Mouse (Mus musculus) C2C12 (cell line): Measurements from ENCODE around the gene Rrp1.

Source experiments
- CTCF ChIP-seq: IDR thresholded peaks from one replicate; pipeline ENCODE4 v1.5.1; 2011; ENCODE audit not compliant: control insufficient read depth, insufficient read depth, insufficient read length
- MAX ChIP-seq: IDR thresholded peaks from one replicate; pipeline ENCODE4 v1.6.1; 2011; ENCODE audit warnings: mild to moderate bottlenecking, control low read depth
- MYOD1 ChIP-seq: IDR thresholded peaks from one replicate; pipeline ENCODE4 v1.6.1; 2011; ENCODE audit warnings: low read depth; ENCODE audit not compliant: control insufficient read depth, insufficient read length
- MYOG ChIP-seq: IDR thresholded peaks from one replicate; pipeline ENCODE4 v1.6.1; 2011; ENCODE audit not compliant: control insufficient read depth, insufficient read length; ENCODE audit errors: extremely low read depth
- USF1 ChIP-seq: IDR thresholded peaks from one replicate; pipeline ENCODE4 v1.6.1; 2011; ENCODE audit warnings: low read depth, mild to moderate bottlenecking, control low read depth, moderate library complexity

DNA sequence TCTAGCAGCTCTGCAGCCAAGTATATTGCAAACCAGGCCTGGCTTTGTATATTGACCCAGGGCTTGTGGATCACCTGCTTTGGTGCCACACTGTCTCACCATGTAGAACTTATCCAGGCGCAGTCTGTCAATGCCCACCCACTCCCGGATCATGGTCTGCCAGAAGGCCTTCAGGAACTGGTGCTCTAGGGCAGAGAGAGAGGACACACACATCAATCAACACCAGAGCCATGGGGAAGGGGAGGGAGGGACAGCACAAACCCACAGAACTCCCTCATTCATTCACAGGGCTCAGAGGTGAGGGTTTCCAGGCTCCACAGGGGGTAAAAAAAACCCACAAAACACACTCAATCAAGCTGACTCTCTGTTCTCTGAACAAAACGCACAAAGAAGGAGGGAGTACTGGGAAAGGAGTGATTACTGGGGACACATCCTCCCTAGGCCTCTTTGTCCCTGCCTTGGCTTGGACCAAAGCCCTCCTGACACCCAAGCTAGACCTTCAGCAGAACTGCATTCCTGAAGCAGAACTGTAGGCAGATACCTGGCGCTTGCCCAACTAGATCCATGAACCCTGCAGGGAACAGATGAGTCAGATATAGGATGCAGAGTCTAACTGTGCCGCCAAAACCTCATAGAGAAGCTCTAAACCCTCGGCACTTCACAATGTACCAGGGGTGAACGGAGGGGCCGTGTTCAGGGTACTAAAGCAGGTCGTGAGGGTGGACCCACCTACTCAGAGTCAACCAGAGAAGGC lies 3.6 kb downstream of the Rrp1 start:
- TF ChIP-seq MYOG: no peak
- no peak for TF ChIP-seq USF1
- TF ChIP-seq CTCF: no peak
- TF ChIP-seq MAX: no peak
- TF ChIP-seq MYOD1: no peak
